Mouse (Mus musculus): Measurements from ENCODE around the gene Fhad1. TPM values are rescaled to one million over a fixed set of nuclear protein-coding genes. Genes with fewer than 3 reads are reported as not detected.
A peak's percentile ranks its signal among the peaks of the same experiment; 100 is the strongest.

The Fhad1 gene
- total RNA-seq, 2 experiments from 2014 or later: 12.8 to 13.1 TPM

GRCm38 (mm10) chr4:141895772-141896171 is 119.1 kb downstream of the Fhad1 start:
- no peak for DNase-seq (ENCODE audit: low spot score in 2 of 2)

- DNase-seq (ENCODE audit: low spot score in 2 of 2): no peak
These were observed 121.6 kb downstream of the Fhad1 start for GRCm38 (mm10) chr4:141893157-141893784.

- no peak for DNase-seq (ENCODE audit: low spot score in 2 of 2)
These were observed 128.4 kb downstream of the Fhad1 start for GRCm38 (mm10) chr4:141886385-141886968.

- no peak for DNase-seq (ENCODE audit: low spot score in 2 of 2)
These were observed 129.4 kb downstream of the Fhad1 start for GRCm38 (mm10) chr4:141885451-141885850.

- no peak for DNase-seq (ENCODE audit: low spot score in 2 of 2)
These were observed 132.0 kb downstream of the Fhad1 start for GRCm38 (mm10) chr4:141882858-141883257.

GRCm38 (mm10) chr4:141881950-141882349 is 132.9 kb downstream of the Fhad1 start:
- DNase-seq (ENCODE audit: low spot score in 2 of 2): no peak

- no peak for DNase-seq (ENCODE audit: low spot score in 2 of 2)
These were observed 133.5 kb downstream of the Fhad1 start for GRCm38 (mm10) chr4:141881289-141881914.

GRCm38 (mm10) chr4:141879875-141880274 is 135.0 kb downstream of the Fhad1 start:
- no peak for DNase-seq (ENCODE audit: low spot score in 2 of 2)

GRCm38 (mm10) chr4:141879074-141879473 is 135.8 kb downstream of the Fhad1 start:
- no peak for DNase-seq (ENCODE audit: low spot score in 2 of 2)

- DNase-seq (ENCODE audit: low spot score in 2 of 2): no peak
These were observed 136.3 kb downstream of the Fhad1 start for GRCm38 (mm10) chr4:141878621-141879020.

GRCm38 (mm10) chr4:141875481-141876108 is 139.3 kb downstream of the Fhad1 start:
- DNase-seq (ENCODE audit: low spot score in 2 of 2): no peak

- DNase-seq (ENCODE audit: low spot score in 2 of 2): peak; percentile 71 to 77
These were observed 140.1 kb downstream of the Fhad1 start, which contains the start of gene Efhd2 for GRCm38 (mm10) chr4:141874601-141875460. Gene Efhd2, minus strand, starts transcription at chr4:141874920.

GRCm38 (mm10) chr4:141874111-141874600 is 140.7 kb downstream of the Fhad1 start:
- DNase-seq (ENCODE audit: low spot score in 2 of 2): no peak

GRCm38 (mm10) chr4:141872977-141873376 is 141.9 kb downstream of the Fhad1 start:
- peak in 1 of 2 experiments; percentile 6 for DNase-seq (ENCODE audit: low spot score in 2 of 2)

GRCm38 (mm10) chr4:141871909-141872308 is 143.0 kb downstream of the Fhad1 start:
- peak; percentile 45 to 78 for DNase-seq (ENCODE audit: low spot score in 2 of 2)

- DNase-seq (ENCODE audit: low spot score in 2 of 2): no peak
These were observed 143.6 kb downstream of the Fhad1 start for GRCm38 (mm10) chr4:141871333-141871725.

- DNase-seq (ENCODE audit: low spot score in 2 of 2): no peak
These were observed 144.1 kb downstream of the Fhad1 start for GRCm38 (mm10) chr4:141870666-141871332.

- no peak for DNase-seq (ENCODE audit: low spot score in 2 of 2)
These were observed 145.3 kb downstream of the Fhad1 start for GRCm38 (mm10) chr4:141869436-141870215.

GRCm38 (mm10) chr4:141868051-141868450 is 146.8 kb downstream of the Fhad1 start:
- no peak for DNase-seq (ENCODE audit: low spot score in 2 of 2)

Data from layer of hippocampus, adult 18-20 months (tissue).